Mouse (Mus musculus): ENCODE results near the gene Svep1.

Gene Svep1

DNA sequence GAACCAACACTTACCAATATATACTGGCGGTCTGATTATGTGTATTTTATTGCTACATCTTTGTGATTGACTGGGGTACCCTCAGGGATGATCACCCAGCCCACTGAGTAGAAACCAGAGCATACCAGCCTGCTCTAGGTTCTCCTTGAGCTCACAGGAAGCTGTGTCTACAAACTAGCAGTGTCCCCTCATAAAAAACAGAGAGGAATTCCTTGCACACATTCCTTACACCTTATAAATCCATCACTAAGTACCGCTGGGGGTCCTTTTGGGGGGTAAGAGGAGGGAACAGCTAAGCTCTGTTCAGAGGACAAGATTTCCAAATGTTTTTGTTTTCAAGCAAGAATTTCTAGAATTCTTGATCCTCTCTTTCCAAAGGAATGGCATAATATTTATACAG is 36.7 kb downstream of the Svep1 start:
- DNase-seq = no peak

DNA sequence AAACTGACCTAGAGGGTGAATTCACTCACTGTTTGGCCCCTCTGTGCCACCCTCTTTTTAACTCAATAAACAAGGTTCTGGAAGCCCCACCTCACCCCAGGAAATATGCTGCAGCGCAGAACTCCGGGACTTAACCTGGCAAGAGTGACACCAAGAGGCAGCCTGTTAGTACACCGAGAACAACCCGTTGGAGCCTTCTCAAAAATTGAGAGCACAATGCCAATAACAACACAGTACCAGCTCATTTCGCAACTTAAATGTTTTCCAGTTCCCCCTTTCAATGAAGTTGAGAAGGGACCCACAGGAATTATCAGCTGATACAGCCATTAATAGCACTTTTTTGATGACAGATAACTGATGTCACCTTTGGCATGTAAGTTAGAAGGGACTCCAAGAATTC is 38.3 kb downstream of the Svep1 start:
- DNase-seq = no peak

DNA sequence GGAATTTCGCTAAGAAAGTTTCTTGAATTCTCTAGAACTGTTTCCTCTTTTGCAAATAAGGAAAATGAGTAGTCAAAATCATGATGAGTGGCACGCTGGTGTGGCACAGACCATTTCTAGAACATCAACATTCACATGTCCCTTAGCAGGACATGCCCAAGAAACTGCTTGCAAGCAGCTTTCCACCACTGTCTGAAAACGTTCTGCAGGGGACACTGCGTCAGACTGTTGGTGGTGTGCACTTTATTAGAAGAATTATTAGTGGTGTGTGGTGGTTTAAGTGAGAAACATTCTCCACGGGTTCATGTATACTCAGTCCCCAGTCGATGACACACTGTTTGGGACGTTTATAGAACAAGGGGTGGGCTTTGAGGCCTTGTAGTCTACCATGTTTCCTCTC is 40.9 kb downstream of the Svep1 start:
- DNase-seq = no peak

DNA sequence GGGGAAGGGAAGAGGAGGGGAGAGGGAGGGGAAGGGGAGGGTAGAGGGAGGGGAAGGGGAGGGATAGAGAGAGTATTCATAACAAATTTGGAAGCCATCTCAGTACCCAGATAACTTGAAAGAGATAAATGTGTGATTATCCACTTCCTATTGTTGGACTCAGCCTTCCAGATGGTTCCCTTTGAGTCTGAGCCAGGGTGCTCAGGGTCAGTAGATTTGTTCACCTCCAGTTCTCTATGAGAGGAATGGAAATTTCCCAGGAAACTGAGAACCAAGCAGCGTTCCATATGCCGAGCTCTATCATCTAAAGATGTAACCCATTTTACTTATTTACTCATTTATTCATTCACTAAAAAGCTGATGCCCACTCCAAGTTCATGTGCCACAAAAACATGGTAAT is 44.8 kb downstream of the Svep1 start:
- peak; percentile 24 for DNase-seq

DNA sequence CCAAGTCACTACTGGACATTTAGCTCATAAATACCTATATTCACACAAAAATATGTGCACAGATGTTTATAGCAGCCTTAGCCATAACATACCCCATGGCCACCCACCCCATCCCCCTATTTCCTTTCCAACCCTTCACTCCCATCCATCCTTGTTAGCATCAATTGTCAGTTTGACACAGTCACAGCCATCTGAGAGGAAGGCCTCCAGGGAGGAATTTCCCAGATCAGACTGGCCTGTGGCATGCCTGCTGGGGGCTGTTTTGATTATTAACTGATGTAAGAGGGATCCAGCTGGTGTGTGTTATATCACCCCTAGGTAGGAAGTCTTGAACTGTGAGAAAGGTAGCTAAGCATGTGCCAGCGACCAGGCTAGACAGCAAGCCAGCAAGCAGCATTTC is 47.1 kb downstream of the Svep1 start:
- no peak for DNase-seq

DNA sequence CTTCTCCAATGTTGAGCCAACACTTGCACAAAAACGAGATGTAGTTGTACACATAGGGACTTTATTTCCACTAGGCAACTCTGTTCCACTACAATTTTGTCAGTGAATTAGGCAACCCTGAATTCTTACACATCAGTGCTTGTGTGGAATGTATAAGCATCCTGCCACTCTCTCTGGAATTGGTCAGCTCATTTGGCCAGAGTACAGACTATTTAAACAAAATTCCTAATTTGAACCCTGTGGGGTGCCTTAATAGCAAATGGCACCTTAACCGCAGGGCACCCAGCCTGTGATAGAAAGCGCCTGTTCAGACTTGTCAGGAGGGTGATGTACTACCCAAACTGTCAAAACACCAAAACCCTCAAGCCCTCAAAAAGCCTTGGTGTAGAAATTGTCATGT is 56.4 kb downstream of the Svep1 start:
- no peak for DNase-seq

DNA sequence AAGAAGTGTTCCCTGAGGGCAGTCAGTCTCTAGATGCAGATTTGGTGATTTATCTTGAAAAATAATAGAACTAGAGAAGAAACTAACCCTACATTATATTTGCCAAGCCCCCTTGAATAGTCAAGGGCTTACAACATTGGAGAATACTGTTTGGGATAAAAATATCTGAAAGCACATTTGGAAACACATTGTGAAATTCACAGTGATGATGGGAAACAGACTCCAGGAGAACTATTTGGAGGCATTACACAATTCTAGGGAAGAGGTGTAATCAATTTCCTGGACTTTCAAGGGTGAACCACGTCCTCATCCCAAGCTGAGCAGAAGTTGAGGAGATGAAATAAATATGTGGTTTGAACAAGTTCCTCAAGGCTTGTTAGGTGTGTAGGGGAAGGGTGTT is 57.5 kb downstream of the Svep1 start:
- DNase-seq = no peak

DNA sequence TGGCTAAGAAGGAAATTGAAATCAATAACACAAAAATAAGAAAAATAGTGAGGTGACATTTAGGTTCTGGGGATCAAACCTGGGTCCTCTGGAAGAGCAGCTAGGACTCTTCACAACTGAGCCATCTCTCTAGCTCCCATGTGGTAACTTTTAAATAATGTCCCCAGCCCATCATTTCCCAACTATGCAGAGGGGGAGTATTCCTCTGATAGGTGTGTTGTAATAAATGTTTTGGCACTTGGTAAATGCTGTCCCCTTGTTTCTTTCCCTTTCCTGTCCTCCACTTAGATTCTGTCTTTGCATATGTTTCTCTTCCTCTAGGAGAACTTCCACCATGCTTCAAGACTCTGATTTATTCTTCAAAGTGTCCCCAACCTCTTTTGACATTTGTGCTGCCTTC is 58.1 kb downstream of the Svep1 start:
- DNase-seq = no peak

DNA sequence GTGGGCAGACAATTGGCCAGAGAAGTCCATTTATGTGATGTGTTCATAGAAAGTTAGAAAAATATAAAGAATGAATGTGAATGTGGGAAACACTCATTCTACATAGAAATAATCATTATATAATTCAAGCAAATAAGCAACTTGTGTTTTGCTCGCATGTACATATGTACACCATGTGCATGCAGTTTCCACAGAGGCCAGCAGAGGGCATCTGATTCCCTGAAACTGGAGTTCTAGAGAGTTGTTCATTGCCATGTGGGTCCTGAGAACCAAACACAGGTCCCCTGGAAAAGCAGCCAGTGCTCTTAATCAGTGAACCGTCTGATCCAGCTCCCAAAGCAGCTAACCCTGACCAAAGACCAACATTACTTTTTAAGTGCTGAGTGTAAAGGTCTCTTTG is 60.0 kb downstream of the Svep1 start:
- no peak for DNase-seq

DNA sequence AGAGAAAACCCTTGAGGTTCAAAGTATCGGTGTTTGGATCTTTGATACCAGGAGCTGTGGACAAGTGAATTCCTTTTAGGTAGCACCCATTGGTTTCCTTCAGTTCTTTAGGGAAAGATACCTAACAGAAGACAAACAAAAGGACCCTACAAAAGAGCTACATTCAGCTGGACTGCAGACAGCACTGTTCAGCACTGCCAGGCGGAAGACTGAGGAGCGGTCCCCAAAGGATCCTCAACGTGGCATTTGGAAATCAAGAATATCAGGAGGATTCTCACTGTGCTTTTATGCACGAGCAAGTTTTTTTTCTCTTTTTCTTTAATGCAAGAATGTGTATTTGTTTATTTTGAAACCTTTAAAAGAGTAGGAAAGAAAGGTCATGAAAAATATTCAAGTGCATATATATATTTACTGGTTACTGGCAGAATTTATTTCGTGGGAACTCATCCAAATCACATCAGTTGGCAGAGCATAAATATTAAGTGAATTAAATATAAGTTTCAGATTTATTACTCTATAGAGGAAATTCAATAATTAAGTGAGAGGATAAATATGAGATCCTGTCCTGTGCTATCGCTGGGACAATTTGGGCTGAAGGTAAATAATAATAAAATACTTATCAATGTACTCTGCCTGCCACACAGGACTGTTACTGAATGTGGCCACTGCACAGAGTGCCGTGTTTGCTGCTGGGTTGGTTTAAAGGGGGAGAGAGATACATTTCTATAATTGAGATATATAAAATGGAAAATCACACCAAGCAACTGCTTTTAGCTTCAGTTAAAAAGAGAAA is 66.7 kb downstream of the Svep1 start:
- DNase-seq = no peak

DNA sequence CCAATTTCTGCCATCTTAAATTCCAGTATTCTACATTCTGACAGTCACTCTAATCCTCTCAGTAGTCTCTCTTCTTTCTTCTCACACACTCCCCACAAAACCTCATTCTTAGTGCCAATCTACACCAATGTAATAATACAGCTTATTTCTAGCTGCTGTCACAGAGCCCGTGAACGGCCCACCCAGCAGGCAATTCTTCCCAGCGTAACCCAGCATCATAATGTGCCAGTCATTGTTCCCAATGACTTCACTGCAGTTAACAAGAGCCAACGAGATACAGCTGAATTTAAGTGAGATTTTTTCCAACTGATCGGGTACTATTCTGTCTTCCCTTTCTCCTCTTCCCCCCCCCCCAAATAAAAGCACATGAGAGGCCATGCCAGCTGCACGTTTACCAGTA is 67.4 kb downstream of the Svep1 start:
- DNase-seq = no peak

DNA sequence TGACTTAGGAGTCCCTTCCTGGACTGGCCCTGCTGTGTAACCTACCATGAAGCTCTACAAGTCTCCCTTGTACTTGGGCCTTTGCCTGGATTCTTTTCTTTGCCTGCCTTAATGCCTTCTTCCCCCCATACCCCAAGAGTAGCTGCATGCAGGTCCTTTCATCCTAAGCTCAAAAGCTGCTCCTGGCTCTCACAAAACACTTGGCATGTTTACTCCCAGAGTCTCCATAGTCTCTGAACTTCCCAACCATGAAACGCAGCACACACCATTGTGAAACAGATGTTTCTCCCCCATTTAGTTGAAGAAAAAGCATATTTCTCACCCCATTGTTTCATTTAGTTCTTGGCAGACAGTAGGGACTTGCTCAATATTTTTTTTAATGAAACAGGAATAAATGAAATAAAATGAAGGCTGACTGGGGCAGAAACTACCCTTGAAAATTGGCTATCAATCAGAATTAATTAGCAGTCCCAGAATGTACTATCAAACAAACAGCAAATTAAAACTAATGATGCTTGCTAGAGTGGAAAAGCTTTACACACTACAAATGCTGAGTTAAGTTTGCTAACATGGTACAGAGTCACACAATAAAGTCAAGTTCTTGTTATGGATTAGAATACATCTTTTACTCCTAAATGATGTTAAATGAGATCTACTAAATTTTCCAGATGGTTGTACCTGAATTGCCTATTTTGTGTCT is 72.9 kb downstream of the Svep1 start:
- no peak for DNase-seq

DNA sequence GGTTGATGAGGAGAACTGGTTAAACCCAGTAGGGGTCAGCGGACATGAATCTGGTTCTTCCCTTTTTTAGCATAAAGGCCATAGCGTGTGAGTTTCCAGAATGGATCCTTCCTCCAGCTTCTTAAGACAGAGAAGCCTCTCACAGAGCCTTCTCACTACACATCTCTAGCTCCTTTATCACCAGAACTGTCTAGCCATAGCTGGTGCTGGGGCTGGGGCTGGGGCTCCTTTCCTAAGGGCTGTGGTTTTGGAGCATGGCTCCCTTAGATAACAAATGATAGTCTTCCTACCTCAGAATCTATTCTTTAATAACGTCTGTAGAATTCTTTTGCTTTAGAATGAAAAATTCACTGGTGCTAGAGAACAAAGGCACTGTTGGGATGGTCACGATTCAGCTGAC is 76.8 kb downstream of the Svep1 start:
- DNase-seq = no peak

DNA sequence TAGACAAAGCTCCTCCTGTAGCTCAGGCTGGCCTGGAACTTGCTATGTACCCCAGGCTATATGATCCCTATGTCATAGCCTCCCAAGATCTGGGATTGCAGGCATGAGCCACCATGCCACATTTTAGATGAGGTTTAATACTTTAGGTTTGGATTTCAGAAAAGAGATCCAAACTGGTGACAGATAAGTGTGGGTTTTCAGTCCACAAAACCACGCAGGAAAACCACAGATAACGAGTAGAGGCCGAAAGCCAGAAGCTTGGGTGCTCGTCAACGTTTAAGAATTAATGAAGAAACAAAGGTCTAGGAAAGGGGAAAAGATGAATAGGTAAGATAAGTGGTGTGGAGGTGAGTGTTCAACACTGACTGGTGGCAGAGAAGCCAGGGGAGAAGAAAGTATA is 79.6 kb downstream of the Svep1 start:
- DNase-seq = no peak

DNA sequence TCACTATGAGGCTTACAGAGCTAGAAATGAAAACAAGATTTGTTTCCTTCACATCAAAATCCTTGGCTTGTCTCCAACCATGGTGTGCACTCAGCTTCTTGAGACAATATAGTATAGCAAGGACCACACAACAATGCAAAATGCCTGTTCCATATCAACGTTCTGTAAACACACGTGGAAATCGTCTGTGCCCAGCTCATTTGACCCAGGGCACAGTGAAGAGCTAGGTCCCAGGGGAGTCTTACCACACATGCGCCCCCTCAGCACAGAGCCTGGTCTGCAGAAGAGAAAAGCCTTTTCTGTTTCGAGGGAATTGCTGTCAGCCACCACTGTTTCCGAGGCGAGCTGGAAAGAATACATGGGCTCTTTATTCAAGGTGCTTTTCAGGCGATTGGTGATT is 91.2 kb downstream of the Svep1 start:
- no peak for DNase-seq

DNA sequence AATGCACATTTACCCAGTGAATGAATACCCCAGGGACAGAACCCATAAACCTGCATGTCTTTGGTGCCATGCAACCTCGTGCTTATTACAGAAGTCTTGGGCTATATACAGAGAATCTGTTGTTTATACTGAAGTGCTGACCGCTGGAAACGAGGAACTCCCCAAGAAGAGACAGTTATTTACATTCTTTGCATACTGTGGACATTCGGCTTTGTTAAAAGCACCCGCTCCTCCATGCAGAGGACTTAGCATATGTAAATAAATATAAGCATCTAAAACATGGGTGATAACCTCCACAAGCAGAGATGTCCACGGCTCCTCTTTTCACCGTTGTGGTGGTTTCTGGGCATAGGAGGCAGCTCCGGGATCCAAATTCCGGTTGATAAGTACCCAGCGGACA is 95.7 kb downstream of the Svep1 start:
- DNase-seq = no peak

DNA sequence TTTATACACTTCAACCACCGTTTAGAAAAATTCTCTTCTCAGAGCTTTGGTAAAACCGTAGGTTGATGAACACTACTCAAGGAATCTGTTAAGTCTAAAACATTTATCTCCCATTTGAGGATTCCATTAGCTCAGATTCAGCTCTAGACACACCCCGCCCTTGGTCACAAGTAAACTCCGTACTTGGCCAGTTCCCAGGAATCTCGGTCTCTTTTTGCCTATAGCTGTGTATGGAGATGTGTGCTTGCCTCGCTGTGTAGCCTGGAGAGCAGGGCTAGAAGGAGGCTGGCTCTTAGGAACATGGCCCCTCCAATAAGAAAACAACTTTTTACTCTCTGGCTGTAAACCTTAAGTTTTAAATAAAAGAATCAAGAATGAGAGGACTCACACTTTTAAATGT is 96.9 kb downstream of the Svep1 start:
- DNase-seq = no peak

DNA sequence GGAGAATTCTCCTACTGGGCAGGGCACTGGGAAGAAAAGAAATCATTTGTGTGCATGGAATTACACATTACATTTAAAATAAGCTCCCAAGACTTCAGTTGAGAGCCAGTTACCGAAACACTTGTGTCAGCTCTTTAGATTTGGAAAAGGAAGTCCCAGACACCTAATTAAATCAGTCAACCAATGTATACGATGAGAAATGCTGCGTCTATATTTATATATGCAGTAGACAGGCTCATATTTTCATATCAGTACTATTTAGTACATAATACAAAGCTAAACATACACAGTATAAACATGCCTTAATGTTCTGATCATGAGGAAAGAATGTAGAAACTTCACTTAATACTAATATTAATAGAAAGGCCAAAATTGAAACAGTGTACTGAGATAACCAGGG is 98.3 kb downstream of the Svep1 start:
- no peak for DNase-seq

DNA sequence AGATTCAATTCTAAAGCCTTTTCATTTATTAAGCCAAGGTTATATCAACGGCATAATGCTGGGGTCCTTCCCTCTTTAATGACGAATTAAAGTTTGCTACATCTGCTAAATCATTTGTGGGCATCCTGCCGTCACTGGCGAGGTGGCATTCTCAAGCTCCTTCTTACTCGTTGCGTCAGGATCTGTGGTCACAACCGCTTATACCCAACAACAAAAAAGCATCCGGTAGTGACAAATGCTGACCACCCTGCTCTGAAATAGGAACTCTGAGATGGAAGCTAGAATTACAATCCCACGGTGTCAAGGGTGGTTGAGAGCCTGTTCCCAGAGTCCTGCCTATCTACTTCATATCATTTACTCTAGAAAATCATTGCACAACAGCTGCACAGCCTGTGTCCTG is 108.9 kb downstream of the Svep1 start:
- DNase-seq = no peak

DNA sequence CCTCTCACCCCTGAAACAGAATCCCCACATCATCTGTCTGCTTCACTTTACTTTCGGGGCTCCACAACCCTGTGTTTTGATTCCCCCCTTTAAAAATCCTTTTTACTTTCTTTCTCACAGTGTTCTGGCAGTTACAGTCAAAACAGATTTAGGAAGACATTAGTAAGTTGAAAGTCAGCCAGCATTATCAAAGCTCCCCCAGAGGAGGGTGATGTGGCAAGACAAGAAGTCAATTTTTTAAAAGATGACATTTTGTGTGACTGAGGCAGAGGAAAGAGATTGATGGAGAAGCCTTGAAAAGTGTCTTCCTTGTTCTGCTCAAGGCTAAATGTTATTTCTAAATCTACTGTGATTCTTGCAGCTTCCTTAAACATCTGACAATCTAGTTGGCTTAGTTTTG is 119.9 kb downstream of the Svep1 start:
- DNase-seq = no peak

DNA sequence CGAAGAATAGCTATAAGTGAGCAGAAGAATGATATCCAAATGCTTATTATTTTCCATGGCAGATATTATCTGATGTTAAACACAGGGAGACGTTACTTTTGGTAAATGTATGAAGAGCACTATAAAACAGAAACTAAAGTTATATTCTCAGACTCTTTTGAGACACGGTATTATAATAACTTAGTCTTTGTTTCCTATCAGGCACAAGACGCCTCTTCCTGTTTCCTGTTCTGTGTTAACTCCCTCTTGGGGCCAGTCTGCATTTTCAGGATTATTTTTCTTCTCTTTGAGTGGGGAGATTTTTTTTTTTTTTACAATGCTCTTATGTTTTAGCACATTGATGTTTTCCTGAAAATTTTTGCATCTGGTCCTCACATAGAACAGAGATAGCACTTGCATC is 120.5 kb downstream of the Svep1 start:
- no peak for DNase-seq

DNA sequence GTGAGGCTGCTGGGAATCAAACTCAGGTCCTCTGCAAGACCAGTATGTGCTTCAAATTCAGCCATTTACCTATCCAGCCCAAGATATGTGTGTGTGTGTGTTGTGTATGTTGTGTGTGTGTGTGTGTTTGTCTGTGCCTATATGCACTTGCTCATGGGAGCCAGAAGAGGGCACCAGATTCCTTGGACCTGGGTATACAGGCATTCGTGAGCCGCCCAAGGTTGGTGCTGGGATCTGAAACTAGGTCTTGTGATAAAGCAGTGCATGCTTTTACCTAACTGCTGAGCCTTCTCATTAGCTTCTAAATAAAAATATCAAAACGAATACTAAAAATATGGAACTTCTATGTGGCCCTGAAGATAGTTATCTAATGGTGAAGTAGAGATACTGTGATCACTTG is 121.3 kb downstream of the Svep1 start:
- no peak for DNase-seq

DNA sequence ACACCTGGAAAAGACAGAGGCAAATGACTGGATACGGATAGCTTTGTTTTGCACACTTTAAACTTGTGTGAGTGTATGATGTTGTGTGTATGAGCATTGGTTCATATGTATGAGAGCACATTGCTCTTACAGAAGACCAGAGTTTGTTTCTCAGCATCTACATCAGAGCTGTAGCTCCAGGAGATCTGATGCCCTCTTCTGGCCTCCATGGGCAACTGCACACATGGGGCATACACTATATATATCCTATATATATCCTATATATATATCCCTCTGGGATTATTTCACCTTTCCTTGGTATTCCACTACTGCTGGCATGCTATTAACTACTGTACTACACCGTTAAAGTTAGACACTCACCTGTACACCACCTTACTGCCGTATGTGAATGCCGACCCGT is 122.5 kb downstream of the Svep1 start:
- no peak for DNase-seq

DNA sequence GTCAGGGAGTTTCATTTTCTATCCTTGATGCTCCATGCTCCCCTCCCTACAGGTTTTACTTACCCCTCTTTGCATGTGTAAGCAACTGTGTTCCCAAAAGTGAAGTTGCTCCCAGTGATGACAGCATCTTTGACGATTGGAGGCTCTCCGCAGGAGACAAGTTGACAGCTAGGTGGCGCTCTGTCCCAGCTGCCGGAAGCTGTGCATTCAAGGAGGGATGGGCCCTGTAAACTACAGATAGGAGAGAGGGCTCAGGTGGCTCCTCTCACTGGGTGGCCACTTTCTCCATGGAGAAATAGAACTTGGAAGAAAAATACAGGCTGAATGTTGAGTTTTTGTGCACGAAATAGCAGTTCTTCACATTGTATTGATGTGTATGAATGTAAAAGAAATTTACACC is 124.1 kb downstream of the Svep1 start:
- peak; percentile 61 for DNase-seq

DNA sequence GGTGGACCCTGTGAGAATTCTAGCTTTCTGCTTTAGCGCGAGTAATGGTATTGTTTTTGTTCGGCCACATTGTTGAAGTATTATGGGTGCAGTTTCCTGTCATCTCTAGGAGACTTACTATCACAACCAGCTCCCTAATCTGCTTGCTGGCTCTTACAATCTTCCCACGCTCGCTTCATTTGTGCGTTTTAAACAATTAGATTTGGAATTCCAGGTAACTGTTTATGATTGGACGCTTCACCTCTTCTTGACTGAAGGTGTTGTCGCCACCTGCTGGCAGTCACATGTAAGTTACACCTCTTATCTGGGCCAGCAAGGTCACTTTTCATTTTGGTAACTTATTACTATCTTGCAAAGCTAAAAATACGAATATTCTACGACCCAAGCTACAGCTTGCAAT is 127.0 kb downstream of the Svep1 start:
- peak; percentile 58 for DNase-seq
